Mouse (Mus musculus) urinary bladder, adult 2 months (tissue): Measurements from ENCODE around the gene Gm17604. TPM values are rescaled to one million over a fixed set of nuclear protein-coding genes. Genes with fewer than 3 reads are reported as not detected.
A peak's percentile ranks its signal among the peaks of the same experiment; 100 is the strongest.

Source experiments
- DNase-seq: peaks from one replicate; pipeline ENCODE4 v3.0.0; 2022; ENCODE audit warnings: low spot score
- polyA plus RNA-seq: library from polyadenylated mRNA; depleted of rRNA; stranded (reverse); fragments of >200 nt; gene quantifications from 2 replicates; pipeline ENCODE4 v1.2.3, GENCODE M21; 2012; rRNA removed

Gm17604 gene
- polyA plus RNA-seq: not detected in 2 replicates

GRCm38 (mm10) chrX:165004779-165005324, at the start of gene Gm17604:
Gm17604 (minus strand) TSS chrX:165004829.
- DNase-seq: no peak

DNA sequence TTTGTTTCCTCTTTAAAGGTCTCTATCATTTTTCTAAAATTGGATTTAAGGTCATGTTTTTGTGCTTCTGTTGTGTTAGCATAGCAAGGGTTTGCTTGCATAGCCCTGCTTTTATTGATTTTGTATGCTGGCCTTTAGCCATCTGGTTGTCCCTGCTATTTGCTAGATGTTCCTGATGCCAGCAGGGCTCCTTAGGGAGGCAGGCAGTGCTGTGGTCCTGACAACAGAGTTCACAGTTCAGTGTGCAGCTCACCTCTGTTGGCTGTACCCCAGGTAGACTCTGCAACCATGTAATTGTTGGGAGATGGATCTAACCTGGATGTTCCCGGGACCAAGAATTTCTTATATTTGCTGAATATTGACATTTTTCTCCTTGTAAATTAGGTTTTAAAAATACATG, 45.3 kb upstream of the Gm17604 start:
- DNase-seq: no peak

DNA sequence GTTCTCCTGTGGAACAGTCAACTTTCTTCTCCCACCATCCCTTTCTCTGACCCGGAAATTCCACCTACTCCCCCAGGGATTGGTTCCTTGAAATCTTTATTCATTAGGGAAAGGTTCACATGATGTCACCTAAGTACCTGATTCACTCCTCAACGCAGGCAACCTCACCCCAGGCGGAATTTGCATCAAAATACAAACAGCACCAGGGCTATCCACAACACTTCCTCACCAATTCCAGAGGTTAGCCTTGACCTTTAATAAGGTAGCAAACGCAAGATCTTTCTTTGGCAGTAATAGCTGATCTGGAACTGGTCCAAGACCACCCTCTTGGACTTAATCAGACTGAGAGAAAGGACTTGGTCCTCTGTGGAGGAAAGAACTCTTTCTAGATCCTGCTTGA, 1.5 kb downstream of the Gm17604 start:
- no peak for DNase-seq

DNA sequence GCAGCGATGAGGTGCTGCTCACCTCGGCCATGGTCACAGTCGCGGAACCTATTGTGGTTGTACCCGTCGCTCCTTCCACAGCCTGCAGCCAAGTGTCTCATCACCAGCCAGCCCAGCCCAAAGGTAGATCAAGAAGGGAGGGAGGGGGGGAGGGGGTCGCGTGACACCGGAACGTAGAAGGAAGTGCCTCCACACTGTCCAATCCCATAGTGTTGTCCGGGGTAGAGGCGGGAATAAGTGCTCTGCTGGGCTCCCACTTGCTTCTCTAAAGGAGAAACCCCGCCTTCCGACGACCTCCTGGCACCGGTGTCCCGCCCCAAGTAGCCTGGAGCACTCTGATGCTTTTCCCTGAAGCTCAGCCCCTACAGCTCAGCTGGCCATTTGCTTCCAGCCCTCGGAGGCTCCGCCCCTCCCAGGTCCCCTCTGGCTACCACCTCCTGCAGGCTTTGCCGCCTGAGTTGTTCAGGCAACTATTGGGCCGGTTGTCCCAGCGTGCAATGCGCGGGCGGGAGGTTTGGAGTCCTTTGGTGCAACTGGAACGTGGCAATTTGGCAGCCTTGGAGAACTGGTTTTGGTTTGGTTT, 24.3 kb downstream of the Gm17604 start, which contains the start of the genes Mospd2 and Fancb:
Mospd2 (minus strand) TSS at position 183 of the 583 bp plus-strand sequence.
Fancb (plus strand) TSS at position 400 of the 583 bp plus-strand sequence.
- peak; percentile 52 for DNase-seq

DNA sequence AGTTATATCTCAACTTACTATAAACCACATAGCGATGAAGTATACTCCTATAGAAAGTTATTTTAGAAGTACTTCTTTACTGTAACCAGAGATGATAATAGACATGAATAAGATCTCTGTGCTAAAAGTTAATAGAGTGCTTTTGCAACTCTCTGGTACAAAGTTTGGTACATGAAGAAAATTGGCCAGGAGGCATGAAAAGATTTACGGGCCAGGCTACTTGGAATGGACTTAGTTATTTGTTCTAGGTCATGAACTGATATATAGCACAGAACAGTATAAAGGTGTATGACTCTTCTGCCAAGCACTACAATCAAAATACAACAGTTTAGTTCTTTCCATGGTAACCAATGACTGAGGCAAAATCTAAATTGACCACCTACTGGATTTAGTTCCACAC, 25.8 kb downstream of the Gm17604 start:
- no peak for DNase-seq

- no peak for DNase-seq
Observed at GRCm38 (mm10) chrX:164971206-164971605, 33.4 kb downstream of the Gm17604 start.

- no peak for DNase-seq
Observed at GRCm38 (mm10) chrX:164965750-164966448, 38.7 kb downstream of the Gm17604 start.

Other genes with a start within 250 kb of the Gm17604 start
- 25.2 and 34.5 TPM in 2 replicates for gene Mospd2, start 24.5 kb downstream of the Gm17604 start, polyA plus RNA-seq
- 2.9 and 3.5 TPM in 2 replicates for gene Fancb, start 24.2 kb downstream of the Gm17604 start, polyA plus RNA-seq